Mouse (Mus musculus): ENCODE measurements around the gene Shisa5. TPM values are rescaled to one million over a fixed set of nuclear protein-coding genes. Genes with fewer than 3 reads are reported as not detected.

Shisa5 gene
- total and polyA plus RNA-seq, 3 experiments = 153 to 170 (median 166) TPM

- H3K4me3 ChIP-seq (replicated peaks in 1 of 3; ENCODE audit: low read depth in 2 of 3, low read length in 2 of 3, poor library complexity in 1 of 3) = no peak overlapping the region
- DNase-seq (ENCODE audit: extremely low read depth) = no peak
- H3K36me3 ChIP-seq (replicated peaks in 1 of 2; ENCODE audit: control insufficient read depth in 1 of 2, insufficient read depth in 1 of 2, low read length in 1 of 2) = no peaks in the 10 kb centered on the region
- H3K9ac ChIP-seq (ENCODE audit: insufficient read depth, low read depth) = no peak overlapping the region
- in situ Hi-C loops (cut with MboI; ENCODE audit: low pct_ligation_motif_present, low pct_unique_long_range_greater_than_20kb, low sequenced_read_pairs) (no loop called here), dilution Hi-C loops (cut with MboI; ENCODE audit: extremely low pct_ligation_motif_present, extremely low pct_unique_long_range_greater_than_20kb, low sequenced_read_pairs) (no loop called here)
- no peak overlapping the region for H3K4me2 ChIP-seq (ENCODE audit: insufficient read depth, low read depth, poor library complexity, severe bottlenecking)
- no peak overlapping the region for H3K27ac ChIP-seq (ENCODE audit: insufficient read depth, low read depth)
- TF ChIP-seq SMC3 (IDR thresholded peaks at IDR 0.05; ENCODE audit: low read depth, low read length) = no peak
- H3K9me3 ChIP-seq (replicated peaks; ENCODE audit: low read length) = no peaks in the 10 kb centered on the region
- no peaks in the 10 kb centered on the region for H3K4me1 ChIP-seq (ENCODE audit: control insufficient read depth in 1 of 2, insufficient read depth in 2 of 2)
- no peaks in the 10 kb centered on the region for H3K79me2 ChIP-seq (replicated peaks; ENCODE audit: control insufficient read depth, extremely low read depth, insufficient read depth, poor library complexity, severe bottlenecking)
- H3K27me3 ChIP-seq (replicated peaks) = peaks cover 94% of the 10 kb centered on the region
These were observed 64.2 kb downstream of the Shisa5 start for GRCm38 (mm10) chr9:109102541-109102940.

- no peaks in the 10 kb centered on the region for H3K9me3 ChIP-seq (replicated peaks; ENCODE audit: low read length)
- H3K79me2 ChIP-seq (replicated peaks; ENCODE audit: control insufficient read depth, extremely low read depth, insufficient read depth, poor library complexity, severe bottlenecking) = no peaks in the 10 kb centered on the region
- in situ Hi-C loops (cut with MboI; ENCODE audit: low pct_ligation_motif_present, low pct_unique_long_range_greater_than_20kb, low sequenced_read_pairs) = no loop called here
- no peak overlapping the region for H3K4me2 ChIP-seq (ENCODE audit: insufficient read depth, low read depth, poor library complexity, severe bottlenecking)
- no peak overlapping the region for H3K4me3 ChIP-seq (replicated peaks in 1 of 3; ENCODE audit: low read depth in 2 of 3, low read length in 2 of 3, poor library complexity in 1 of 3)
- no peaks in the 10 kb centered on the region for H3K36me3 ChIP-seq (replicated peaks in 1 of 2; ENCODE audit: control insufficient read depth in 1 of 2, insufficient read depth in 1 of 2, low read length in 1 of 2)
- no peaks in the 10 kb centered on the region for H3K4me1 ChIP-seq (ENCODE audit: control insufficient read depth in 1 of 2, insufficient read depth in 2 of 2)
- H3K9ac ChIP-seq (ENCODE audit: insufficient read depth, low read depth) = no peak overlapping the region
- DNase-seq (ENCODE audit: extremely low read depth) = no peak
- no peak for TF ChIP-seq UBTF (IDR thresholded peaks at IDR 0.05; ENCODE audit: low read depth, low read length)
- TF ChIP-seq RCOR1 (conservative IDR thresholded peaks at IDR 0.05; ENCODE audit: low read depth, low read length) = no peak
- no peak for TF ChIP-seq HCFC1 (IDR thresholded peaks at IDR 0.05; ENCODE audit: low read depth, low read length)
- TF ChIP-seq JUND (conservative IDR thresholded peaks at IDR 0.05; ENCODE audit: low read depth, low read length) = no peak
- TF ChIP-seq PAX5 (IDR thresholded peaks at IDR 0.05; ENCODE audit: low read length) = no peak
- no peak for TF ChIP-seq BHLHE40 (IDR thresholded peaks at IDR 0.05; ENCODE audit: low read depth, low read length)
- no peak for TF ChIP-seq MYC (IDR thresholded peaks at IDR 0.05; ENCODE audit: low read depth, low read length)
- no peak for TF ChIP-seq MAZ (IDR thresholded peaks at IDR 0.05; ENCODE audit: low read depth, low read length)
- no peak for TF ChIP-seq ETS1 (conservative IDR thresholded peaks at IDR 0.05; ENCODE audit: low read depth, low read length)
- TF ChIP-seq EP300 (IDR thresholded peaks at IDR 0.05; ENCODE audit: low read length) = no peak
- TF ChIP-seq KAT2A (IDR thresholded peaks at IDR 0.05; ENCODE audit: insufficient replicate concordance, low read length) = no peak
- no peak for TF ChIP-seq NRF1 (IDR thresholded peaks at IDR 0.05; ENCODE audit: low read depth, low read length)
- TF ChIP-seq MAX (IDR thresholded peaks at IDR 0.05; ENCODE audit: low read length) = no peak
- TF ChIP-seq MXI1 (IDR thresholded peaks at IDR 0.05; ENCODE audit: low read depth, low read length) = no peak
- no peak for TF ChIP-seq TBP (conservative IDR thresholded peaks at IDR 0.05; ENCODE audit: low read depth, low read length)
- no peak for TF ChIP-seq ZNF384 (IDR thresholded peaks at IDR 0.05; ENCODE audit: low read depth, low read length)
- no peak for TF ChIP-seq CTCF (conservative IDR thresholded peaks at IDR 0.05 in 1 of 2, IDR thresholded peaks at IDR 0.05 in 1 of 2; ENCODE audit: low read depth in 2 of 2, low read length in 2 of 2)
- no peak for TF ChIP-seq ZMIZ1 (IDR thresholded peaks at IDR 0.05; ENCODE audit: low read depth, low read length)
- no peak for TF ChIP-seq MEF2A (IDR thresholded peaks at IDR 0.05; ENCODE audit: borderline replicate concordance, low read depth, low read length)
- TF ChIP-seq RAD21 (IDR thresholded peaks at IDR 0.05; ENCODE audit: low read depth, low read length) = no peak
- dilution Hi-C loops (cut with MboI; ENCODE audit: extremely low pct_ligation_motif_present, extremely low pct_unique_long_range_greater_than_20kb, low sequenced_read_pairs) = no loop called here
- H3K27me3 ChIP-seq (replicated peaks) = peaks cover 95% of the 10 kb centered on the region
- no peak overlapping the region for H3K27ac ChIP-seq (ENCODE audit: insufficient read depth, low read depth)
These were observed 64.9 kb downstream of the Shisa5 start for GRCm38 (mm10) chr9:109103250-109103649.
